Mouse (Mus musculus) liver, embryonic 13.5 days (tissue): ENCODE measurements around the gene Bsg. TPM values are rescaled to one million over a fixed set of nuclear protein-coding genes. Genes with fewer than 3 reads are reported as not detected.
A peak's percentile ranks its signal among the peaks of the same experiment; 100 is the strongest.

Experiments
- ATAC-seq: fragments of 200-750 bp; cut with Nextera tagmentation; 2 replicates; pipeline ENCODE4 v1.8.0; 2017; ENCODE audit warnings: low read depth, mild to moderate bottlenecking, moderate number of reproducible peaks, moderate library complexity
- DNase-seq: peaks from one replicate; pipeline ENCODE4 v3.0.0; 2022
- H3K27ac ChIP-seq: fragments of 300-500 bp; sonication (generic); 2 replicates; pipeline ENCODE4 v1.5.1; 2015; ENCODE audit warnings: moderate library complexity, mild to moderate bottlenecking, inconsistent platforms
- H3K27me3 ChIP-seq: fragments of 300-500 bp; sonication (generic); 2 replicates; pipeline ENCODE4 v1.6.1; 2015; ENCODE audit warnings: mild to moderate bottlenecking, inconsistent platforms
- H3K36me3 ChIP-seq: fragments of 300-500 bp; sonication (generic); 2 replicates; pipeline ENCODE4 v1.6.1; 2015; ENCODE audit warnings: mild to moderate bottlenecking, inconsistent platforms
- H3K4me1 ChIP-seq: fragments of 300-500 bp; sonication (generic); replicated peaks from 2 replicates; pipeline ENCODE4 v1.6.1; 2015; ENCODE audit warnings: inconsistent platforms
- H3K4me2 ChIP-seq: fragments of 300-500 bp; sonication (generic); 2 replicates; pipeline ENCODE4 v1.6.1; 2015; ENCODE audit warnings: inconsistent platforms, mild to moderate bottlenecking, moderate library complexity
- H3K4me3 ChIP-seq: fragments of 300-500 bp; sonication (generic); replicated peaks from 2 replicates; pipeline ENCODE4 v1.5.1; 2015; ENCODE audit warnings: mild to moderate bottlenecking, inconsistent platforms
- H3K9ac ChIP-seq: fragments of 300-500 bp; sonication (generic); 2 replicates; pipeline ENCODE4 v1.6.1; 2015; ENCODE audit warnings: mild to moderate bottlenecking, inconsistent platforms
- H3K9me3 ChIP-seq: fragments of 300-500 bp; sonication (generic); replicated peaks from 2 replicates; pipeline ENCODE4 v1.6.1; 2016; ENCODE audit warnings: inconsistent platforms
- WGBS: fragments of 180-500 bp; shearing (Covaris S2); methylation state at CpG from one replicate; pipeline ENCODE4 v1.1.7; 2015; ENCODE audit not compliant: insufficient replicate concordance; 5-methylcytosine and 5-hydroxymethylcytosine counted together
- polyA plus RNA-seq: library from polyadenylated mRNA; unstranded; fragments of >200 nt; fragmentation: Nextera tagmentation; extraction: Ambion mirVana; gene quantifications from 2 replicates; pipeline ENCODE4 v1.2.1, GENCODE M21; 2015

Gene Bsg
- polyA plus RNA-seq, 1 experiment from 2014 or later, result 903 TPM

GRCm38 (mm10) chr10:79738259-79738658 is 34.0 kb downstream of the Bsg start:
- no peak overlapping the region for H3K4me2 ChIP-seq
- WGBS, result 83% methylated on average over 10 of the region's 10 CpGs
- H3K4me3 ChIP-seq, result no peak overlapping the region
- H3K36me3 ChIP-seq, result peaks cover 89% of the 10 kb centered on the region
- no peaks in the 10 kb centered on the region for H3K4me1 ChIP-seq
- H3K9ac ChIP-seq, result no peak overlapping the region
- ATAC-seq (0 out of 2 replicates have a peak, but pooled peaks have one; percentile 12), DNase-seq (no peak)
- H3K9me3 ChIP-seq, result peaks cover 13% of the 10 kb centered on the region; the same call in 1 of the 2 replicates
- H3K27ac ChIP-seq, result no peak overlapping the region
- H3K27me3 ChIP-seq, result no peaks in the 10 kb centered on the region

GRCm38 (mm10) chr10:79739234-79739633 is 34.9 kb downstream of the Bsg start:
- H3K4me3 ChIP-seq, result no peak overlapping the region
- WGBS, result 88% methylated on average over 28 of the region's 28 CpGs
- no peaks in the 10 kb centered on the region for H3K27me3 ChIP-seq
- DNase-seq (no peak), ATAC-seq (no peak)
- peaks cover 94% of the 10 kb centered on the region for H3K36me3 ChIP-seq
- peaks cover 13% of the 10 kb centered on the region; the same call in 1 of the 2 replicates for H3K9me3 ChIP-seq
- H3K4me2 ChIP-seq, result no peak overlapping the region
- no peak overlapping the region for H3K9ac ChIP-seq
- no peaks in the 10 kb centered on the region for H3K4me1 ChIP-seq
- H3K27ac ChIP-seq, result no peak overlapping the region

GRCm38 (mm10) chr10:79740863-79741262 is 36.6 kb downstream of the Bsg start:
- no peaks in the 10 kb centered on the region for H3K27me3 ChIP-seq
- no peak for DNase-seq
- H3K27ac ChIP-seq, result no peak overlapping the region
- no peak overlapping the region for H3K9ac ChIP-seq
- peaks cover 83% of the 10 kb centered on the region for H3K36me3 ChIP-seq
- no peak for ATAC-seq
- WGBS, result 78% methylated on average over 11 of the region's 11 CpGs
- H3K4me2 ChIP-seq, result no peak overlapping the region
- H3K9me3 ChIP-seq, result peaks cover 5% of the 10 kb centered on the region; the same call in 1 of the 2 replicates
- peaks cover 9% of the 10 kb centered on the region for H3K4me1 ChIP-seq
- H3K4me3 ChIP-seq, result no peak overlapping the region

GRCm38 (mm10) chr10:79743161-79743560 is 38.9 kb downstream of the Bsg start:
- DNase-seq (no peak), ATAC-seq (no peak)
- WGBS, result 85% methylated on average over 11 of the region's 11 CpGs
- Histone ChIP-seq H3K27ac (no peak overlapping the region), H3K9ac (no peak overlapping the region), H3K4me3 (no peak overlapping the region), H3K4me1 (peaks cover 22% of the 10 kb centered on the region), H3K36me3 (peaks cover 60% of the 10 kb centered on the region), H3K9me3 (no peaks in the 10 kb centered on the region), H3K4me2 (no peak overlapping the region), H3K27me3 (no peaks in the 10 kb centered on the region)

GRCm38 (mm10) chr10:79743650-79744365 is 39.5 kb downstream of the Bsg start:
- Histone ChIP-seq H3K36me3 (peaks cover 54% of the 10 kb centered on the region), H3K4me3 (no peak overlapping the region), H3K4me2 (no peak overlapping the region), H3K27ac (no peak overlapping the region), H3K9me3 (no peaks in the 10 kb centered on the region), H3K4me1 (peaks cover 25% of the 10 kb centered on the region), H3K27me3 (no peaks in the 10 kb centered on the region), H3K9ac (no peak overlapping the region)
- no peak for ATAC-seq
- no peak for DNase-seq
- WGBS, result 79% methylated on average over 15 of the region's 15 CpGs

GRCm38 (mm10) chr10:79745411-79745810 is 41.1 kb downstream of the Bsg start:
- no peak for ATAC-seq

GRCm38 (mm10) chr10:79745898-79746773 is 41.8 kb downstream of the Bsg start, which contains the start of gene Polrmt:
Gene Polrmt (minus strand): TSS chr10:79746581.
- Histone ChIP-seq H3K36me3 (peaks cover 30% of the 10 kb centered on the region), H3K27me3 (no peaks in the 10 kb centered on the region), H3K9ac (peak within 1 kb of the TSS; percentile 80), H3K27ac (peak within 1 kb of the TSS; percentile 67), H3K9me3 (no peaks in the 10 kb centered on the region), H3K4me1 (peaks cover 36% of the 10 kb centered on the region), H3K4me3 (peak within 1 kb of the TSS; percentile 73), H3K4me2 (peak within 1 kb of the TSS; percentile 83)
- DNase-seq, result peak; percentile 94
- 3% methylated on average over 38 of the region's 38 CpGs for WGBS
- peak; percentile 97 for ATAC-seq

More at GRCm38 (mm10) chr10:79745411-79745810, 41.1 kb downstream of the Bsg start:
- Histone ChIP-seq H3K4me2 (peak overlapping the region; percentile 83), H3K27me3 (no peaks in the 10 kb centered on the region), H3K4me1 (peaks cover 36% of the 10 kb centered on the region), H3K4me3 (peak overlapping the region; percentile 73), H3K9me3 (no peaks in the 10 kb centered on the region), H3K36me3 (peaks cover 38% of the 10 kb centered on the region), H3K9ac (peak overlapping the region; percentile 80), H3K27ac (no peak overlapping the region; the same call in 1 of the 2 replicates)
- 87% methylated on average over 3 of the region's 3 CpGs for whole genome bisulfite sequencing
- DNase-seq, result no peak

GRCm38 (mm10) chr10:79746774-79747151 is 42.5 kb downstream of the Bsg start:
- H3K9ac ChIP-seq, result peak overlapping the region; percentile 18; the same call in 1 of the 2 replicates
- WGBS, result 20% methylated on average over 6 of the region's 6 CpGs
- H3K9me3 ChIP-seq, result no peaks in the 10 kb centered on the region
- peak; percentile 42 for DNase-seq
- peaks cover 36% of the 10 kb centered on the region for H3K4me1 ChIP-seq
- H3K27ac ChIP-seq, result peak overlapping the region; percentile 67
- peak overlapping the region; percentile 83 for H3K4me2 ChIP-seq
- H3K36me3 ChIP-seq, result peaks cover 24% of the 10 kb centered on the region
- H3K27me3 ChIP-seq, result peaks cover 3% of the 10 kb centered on the region; the same call in 1 of the 2 replicates
- peak; percentile 85 for ATAC-seq
- H3K4me3 ChIP-seq, result peak overlapping the region; percentile 32

- Histone ChIP-seq H3K4me3 (no peak overlapping the region), H3K4me2 (no peak overlapping the region), H3K27me3 (peaks cover 5% of the 10 kb centered on the region; the same call in 1 of the 2 replicates), H3K9me3 (no peaks in the 10 kb centered on the region), H3K4me1 (peaks cover 36% of the 10 kb centered on the region), H3K9ac (no peak overlapping the region), H3K27ac (no peak overlapping the region), H3K36me3 (peaks cover 11% of the 10 kb centered on the region)
- ATAC-seq (no peak), DNase-seq (no peak)
- WGBS, result 71% methylated on average over 6 of the region's 6 CpGs
Measured at GRCm38 (mm10) chr10:79748496-79748895, 44.2 kb downstream of the Bsg start.

- peaks cover 5% of the 10 kb centered on the region; the same call in 1 of the 2 replicates for H3K27me3 ChIP-seq
- 6% methylated on average over 36 of the region's 36 CpGs for WGBS
- H3K4me2 ChIP-seq, result peak within 1 kb of the TSS; percentile 65
- no peak within 1 kb of the TSS for H3K9ac ChIP-seq
- peak; percentile 83 for ATAC-seq
- H3K36me3 ChIP-seq, result peaks cover 38% of the 10 kb centered on the region
- H3K9me3 ChIP-seq, result no peaks in the 10 kb centered on the region
- H3K4me3 ChIP-seq, result peak within 1 kb of the TSS; percentile 31
- H3K4me1 ChIP-seq, result peaks cover 13% of the 10 kb centered on the region
- no peak within 1 kb of the TSS for H3K27ac ChIP-seq
- peak; percentile 58 for DNase-seq
Measured at GRCm38 (mm10) chr10:79754856-79755516, 50.7 kb downstream of the Bsg start, which contains the start of gene Fgf22. Gene Fgf22 (plus strand): TSS chr10:79755076.
